ENCODE assay signal across 22 mouse cellular contexts in the genomic region with DNA sequence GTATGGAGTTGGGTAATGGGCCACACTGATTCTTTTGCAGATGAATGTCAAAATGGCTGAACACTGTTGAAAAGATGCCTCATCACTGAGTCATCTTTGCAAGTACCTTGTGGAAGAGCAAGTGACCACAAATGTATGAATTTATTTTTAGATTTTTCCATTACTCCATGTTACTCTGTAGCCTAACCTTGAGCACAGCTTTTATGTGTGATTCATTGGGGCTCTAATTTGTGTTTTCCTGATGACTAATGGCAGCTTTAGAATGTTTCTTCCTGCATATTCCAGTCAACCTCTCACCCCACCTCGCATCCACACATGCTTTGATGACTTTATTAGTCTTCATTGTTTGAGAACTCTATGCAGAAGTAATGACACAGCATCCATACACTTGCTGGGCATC. TPM values are rescaled to one million over a fixed set of nuclear protein-coding genes. Genes with fewer than 3 reads are reported as not detected.
A peak's percentile ranks its signal among the peaks of the same experiment; 100 is the strongest.
DNase-seq lines count a peak whose midpoint lies in the region; TF ChIP-seq lines count a peak whose summit lies in the region.
"Had no signal": no experiment of that assay in that cellular context is flagged by ENCODE, and none has a peak within 500 bp of the region (broad histone marks: within the 10 kb centered on the region; RNA-seq: fewer than 3 reads in every experiment).

No protein-coding gene starts in this region.

- H3K27me3 ChIP-seq in C2C12 (ENCODE audit: control insufficient read depth, insufficient read depth, insufficient read length) = no peaks in the 10 kb centered on the region
- H3K27me3 ChIP-seq: embryonic facial prominence, embryonic 13.5 days; hindbrain, embryonic 12.5 days; kidney, embryonic 15.5 days had no signal

- no peaks in the 10 kb centered on the region for H3K79me3 ChIP-seq in C2C12 (ENCODE audit: low read depth)

- no peak overlapping the region for H3ac ChIP-seq in C2C12 (ENCODE audit: control insufficient read depth, insufficient read length, low read depth)

- H3K79me2 ChIP-seq in C2C12 (ENCODE audit: control insufficient read depth, insufficient read depth) = no peaks in the 10 kb centered on the region

- no peak overlapping the region for H3K4me3 ChIP-seq in C2C12 (ENCODE audit: insufficient read depth, poor library complexity, severe bottlenecking)
- H3K4me3 ChIP-seq: embryonic facial prominence, embryonic 10.5 days; embryonic facial prominence, embryonic 13.5 days; heart, adult 2 months; hindbrain, embryonic 12.5 days; hindbrain, embryonic 15.5 days; kidney, embryonic 15.5 days had no signal

- TF ChIP-seq CTCF in C2C12 (IDR thresholded peaks at IDR 0.05; ENCODE audit: control insufficient read depth, insufficient read depth, insufficient read length) = no peak

- peak; percentile 38 to 80 for DNase-seq in adrenal gland, adult (ENCODE audit: inconsistent age in 2 of 2, low spot score in 1 of 2)
- no peak for DNase-seq in adrenal gland, postnatal 4 days (ENCODE audit: low spot score in 2 of 2)
- DNase-seq in 3134 (ENCODE audit: extremely low read depth, insufficient read length, low spot score) (peak; percentile 83), NIH3T3 (ENCODE audit: low read depth) (peak; percentile 86)
- DNase-seq in layer of hippocampus, postnatal 10 days (ENCODE audit: low spot score in 2 of 2) = no peak
- DNase-seq in cerebellum, adult 11-12 months = no peak
- DNase-seq in cerebellum, adult 18-20 months = no peak
- DNase-seq: adrenal gland, postnatal 14 days; cerebellum, adult 8-10 months; cerebellum, postnatal 10 days; cerebellum, postnatal 36 days; embryo, embryonic 11 days; gastrocnemius, postnatal 25 days; heart, adult 2 months; kidney, adult 8-10 months had no signal

- no peaks in the 10 kb centered on the region for H3K36me3 ChIP-seq in C2C12 (ENCODE audit: control insufficient read depth, insufficient read depth)
- H3K36me3 ChIP-seq: embryonic facial prominence, embryonic 10.5 days; embryonic facial prominence, embryonic 13.5 days; hindbrain, embryonic 12.5 days; hindbrain, embryonic 15.5 days; kidney, embryonic 15.5 days had no signal

TF ChIP-seq in C2C12, 6 proteins besides CTCF, POLR2A, EP300 and RAD21:
- TF ChIP-seq FOSL1 (IDR thresholded peaks at IDR 0.05; ENCODE audit: insufficient read depth, low read length, poor library complexity, severe bottlenecking) (peak; percentile 97), USF1 (IDR thresholded peaks at IDR 0.05; ENCODE audit: low read depth) (no peak), CEBPB (IDR thresholded peaks at IDR 0.05; ENCODE audit: low read depth) (no peak), MYOD1 (IDR thresholded peaks at IDR 0.05; ENCODE audit: control insufficient read depth, insufficient read length, low read depth) (peak; percentile 3), MAX (IDR thresholded peaks at IDR 0.05) (peak; percentile 78), MYOG (IDR thresholded peaks at IDR 0.05; ENCODE audit: control insufficient read depth, extremely low read depth, insufficient read length) (no peak)
TF ChIP-seq in C2C12: peak in this region for 3.

RNA-seq across cellular contexts. Expression of a gene that starts 16.8 kb away (rescaled TPM):
- total RNA-seq in adrenal gland, postnatal 4 days (2021) = 10 to 100 TPM; 33.2 to 34.4 TPM
- 19.7 TPM for polyA plus RNA-seq in C2C12 (2012; fragmentation: generic; extraction: Trizol)
- total RNA-seq in layer of hippocampus, postnatal 10 days (2021) = 10 to 100 TPM; 28.7 to 31.1 TPM
- total RNA-seq: MEL had no signal

RNA-seq across cellular contexts. Expression of a gene that starts 19.1 kb away (rescaled TPM):
- 10 to 100 TPM; 31.7 to 34.1 TPM for total RNA-seq in adrenal gland, postnatal 4 days (2021)
- 19.1 TPM for polyA plus RNA-seq in C2C12 (2012; fragmentation: generic; extraction: Trizol)
- total RNA-seq in layer of hippocampus, postnatal 10 days (2021) = 10 to 100 TPM; 32.0 to 36.3 TPM

RNA-seq across cellular contexts. Expression of a gene that starts 45.8 kb away (rescaled TPM):
- total RNA-seq in adrenal gland, postnatal 4 days (2021) = 10 to 100 TPM; 30.3 to 35.1 TPM
- polyA plus RNA-seq in C2C12 (2012; fragmentation: generic; extraction: Trizol) = 5.3 TPM
- 1 to 10 TPM; 3.4 to 6.9 TPM for total RNA-seq in layer of hippocampus, postnatal 10 days (2021)

Comparison
In these comparisons a context has a peak if more than half of its experiments do, and no peak if none do; other contexts are left out.
1. DNase-seq: peak in adrenal gland, adult (2 of 2), 3134 (single experiment) and NIH3T3 (single experiment); none in adrenal gland, postnatal 4 days (0 of 2), layer of hippocampus, postnatal 10 days (0 of 2), cerebellum, adult 11-12 months (single experiment) and cerebellum, adult 18-20 months (0 of 2).